Mouse (Mus musculus): Measurements from ENCODE around the gene Gpr150.
A peak's percentile ranks its signal among the peaks of the same experiment; 100 is the strongest.

Gpr150 gene

GRCm38 (mm10) chr13:76056896-76057266, at the start of gene Gpr150:
TSS of gene Gpr150 (minus strand) at chr13:76056996.
- no peak for DNase-seq (ENCODE audit: low read depth)

DNA sequence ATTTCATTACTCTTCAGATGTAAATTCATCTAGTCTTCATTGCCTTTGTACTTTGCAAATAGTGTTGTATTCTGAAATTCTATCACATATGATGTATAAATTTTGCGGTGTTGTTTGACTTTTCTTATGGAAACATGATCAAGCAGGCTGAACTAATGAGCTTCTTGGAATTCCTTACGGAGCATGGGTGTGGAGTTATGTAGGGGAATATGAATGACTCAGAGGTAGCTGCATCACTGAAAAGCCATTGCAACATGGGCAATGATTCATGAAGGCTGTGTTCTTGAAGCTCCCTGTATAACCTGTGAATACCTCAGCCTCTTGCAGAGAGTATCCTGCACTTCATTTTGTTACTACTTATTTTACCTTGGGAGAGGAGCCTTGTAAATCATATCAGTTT, 45.2 kb upstream of the Gpr150 start:
- no peak for DNase-seq (ENCODE audit: low read depth)

GRCm38 (mm10) chr13:76098493-76099303, 41.9 kb upstream of the Gpr150 start, which contains the start of the genes Arsk and Ttc37:
TSS of gene Arsk (minus strand) at chr13:76098660.
TSS of gene Ttc37 (plus strand) at chr13:76098734.
- DNase-seq (ENCODE audit: low read depth) = peak; percentile 97

DNA sequence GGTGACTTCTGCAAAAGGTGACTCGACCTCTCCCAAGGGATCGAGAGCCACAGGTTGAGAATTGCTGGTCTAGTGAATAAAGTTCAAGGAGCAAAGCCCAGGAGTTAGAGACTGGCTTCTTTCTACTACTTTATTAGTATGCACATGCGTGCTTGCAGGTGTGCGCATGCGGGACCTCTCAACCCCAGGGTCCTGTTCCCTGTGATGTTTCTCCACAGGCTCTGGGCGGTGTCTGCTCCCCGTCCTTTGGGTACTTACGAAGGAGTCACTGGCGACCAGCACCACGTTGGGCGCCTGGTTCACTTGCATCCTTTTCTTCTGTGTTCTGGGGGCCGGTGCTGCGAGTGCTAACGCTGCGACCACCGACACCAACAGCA, 41.3 kb upstream of the Gpr150 start:
- no peak for DNase-seq (ENCODE audit: low read depth)

- no peak for DNase-seq (ENCODE audit: low read depth)
Measured at GRCm38 (mm10) chr13:76074323-76074722, 17.5 kb upstream of the Gpr150 start.

DNA sequence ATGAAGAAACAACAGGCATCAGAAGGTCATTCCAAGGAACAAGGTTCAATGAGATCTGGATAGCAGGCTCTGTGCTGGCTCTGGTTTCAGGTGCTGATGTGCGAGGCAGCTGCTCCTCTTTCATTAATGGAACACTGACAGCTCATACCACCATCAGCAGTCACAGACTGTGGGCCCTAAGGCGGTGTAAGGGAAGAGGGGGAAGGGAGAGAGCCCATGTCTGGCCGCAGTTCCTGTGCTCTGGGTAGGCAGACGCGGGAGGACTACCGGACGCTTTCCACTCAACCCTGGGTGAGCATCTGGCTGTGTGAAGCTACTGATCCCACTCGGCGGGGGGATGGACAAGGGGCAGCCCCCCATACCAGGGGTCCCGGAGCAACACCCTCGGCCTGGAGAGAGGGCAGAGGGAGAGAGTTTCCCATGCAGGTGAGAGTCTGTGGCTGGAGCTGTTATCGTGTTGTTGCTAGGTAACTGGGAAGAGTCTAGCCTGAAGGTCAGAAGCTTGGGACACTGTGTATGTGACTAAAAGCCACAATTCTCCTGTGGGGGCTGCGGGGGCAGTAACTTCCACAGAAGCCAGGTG, 7.7 kb upstream of the Gpr150 start:
- DNase-seq (ENCODE audit: low read depth) = no peak

GRCm38 (mm10) chr13:76063548-76063947, 6.8 kb upstream of the Gpr150 start:
- DNase-seq (ENCODE audit: low read depth) = no peak

DNA sequence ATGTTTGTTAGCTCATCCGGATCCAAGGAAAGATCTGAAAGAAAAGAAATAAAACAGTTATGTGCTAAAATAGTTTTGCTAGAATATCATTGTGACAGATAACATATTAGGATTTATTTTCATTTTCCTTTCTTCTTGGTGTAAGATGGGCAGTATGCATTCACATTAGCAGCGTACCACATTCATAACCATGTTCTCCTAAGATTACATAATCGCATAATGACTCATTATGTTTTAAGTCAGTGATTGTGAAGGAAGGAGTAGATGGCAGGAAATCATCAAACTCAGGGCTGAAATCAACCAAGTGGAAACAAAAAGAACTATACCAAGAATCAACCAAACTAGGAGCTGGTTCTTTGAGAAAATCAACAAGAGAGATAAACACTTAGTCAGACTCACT, 5.8 kb upstream of the Gpr150 start:
- DNase-seq (ENCODE audit: low read depth) = no peak

- no peak for DNase-seq (ENCODE audit: low read depth)
Measured at GRCm38 (mm10) chr13:76062126-76062525, 5.3 kb upstream of the Gpr150 start.

DNA sequence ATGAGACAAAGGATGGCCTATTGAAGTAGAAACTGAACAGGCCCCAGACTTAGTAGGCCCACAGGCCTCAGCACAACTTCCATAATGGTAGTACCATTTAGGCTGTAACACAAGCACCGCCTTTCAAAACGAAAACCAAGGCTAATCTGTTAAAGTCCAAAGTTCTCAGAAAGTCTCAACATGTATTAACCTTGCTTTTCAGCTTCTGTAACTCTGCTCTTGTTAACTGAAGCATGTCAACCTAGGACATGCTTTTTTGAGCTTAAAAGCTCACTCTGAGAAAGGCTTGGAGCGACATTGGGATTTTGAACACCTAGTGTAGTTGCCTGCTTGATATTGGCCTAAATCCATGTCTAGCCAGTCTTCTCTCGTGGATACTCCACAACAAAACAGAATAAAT, 2.8 kb upstream of the Gpr150 start:
- DNase-seq (ENCODE audit: low read depth) = no peak

DNA sequence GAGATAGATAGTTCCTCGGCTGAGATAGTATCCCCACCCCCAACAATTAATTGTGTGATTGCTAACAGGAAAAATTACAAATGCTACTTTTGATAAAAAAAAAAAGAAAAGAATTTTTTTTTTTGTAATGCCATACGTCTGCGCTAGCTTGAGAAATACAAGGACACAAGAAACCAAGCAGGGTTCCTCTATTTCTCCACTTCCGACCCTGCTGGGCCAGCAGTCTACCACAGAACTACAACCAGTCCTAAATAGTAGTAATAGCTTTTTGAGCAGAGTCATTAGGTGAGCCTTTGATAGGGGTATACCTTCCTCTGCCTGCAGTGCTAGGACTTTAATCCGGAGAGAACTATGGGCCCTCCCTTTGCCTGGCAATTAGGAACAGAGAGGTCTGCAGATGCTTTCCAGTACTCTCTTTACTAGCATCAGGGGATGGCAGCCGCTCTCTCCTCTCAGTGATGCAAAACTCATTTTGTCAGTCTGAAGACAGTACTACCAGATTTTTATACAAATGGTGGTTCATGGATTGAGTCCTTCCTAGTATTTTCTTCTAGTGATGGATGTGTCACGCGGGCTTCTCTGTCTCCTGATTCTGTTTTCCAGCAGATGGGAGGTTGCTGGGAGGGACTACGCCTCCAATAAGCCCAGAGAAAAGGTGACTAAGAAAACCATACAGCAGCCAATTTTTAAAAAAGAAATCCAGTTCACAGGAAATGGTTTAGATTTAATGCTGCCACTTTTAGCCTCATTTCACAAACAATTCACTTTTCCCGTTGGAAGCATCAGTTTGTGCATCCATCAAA, 672 bp upstream of the Gpr150 start:
- no peak for DNase-seq (ENCODE audit: low read depth)

DNA sequence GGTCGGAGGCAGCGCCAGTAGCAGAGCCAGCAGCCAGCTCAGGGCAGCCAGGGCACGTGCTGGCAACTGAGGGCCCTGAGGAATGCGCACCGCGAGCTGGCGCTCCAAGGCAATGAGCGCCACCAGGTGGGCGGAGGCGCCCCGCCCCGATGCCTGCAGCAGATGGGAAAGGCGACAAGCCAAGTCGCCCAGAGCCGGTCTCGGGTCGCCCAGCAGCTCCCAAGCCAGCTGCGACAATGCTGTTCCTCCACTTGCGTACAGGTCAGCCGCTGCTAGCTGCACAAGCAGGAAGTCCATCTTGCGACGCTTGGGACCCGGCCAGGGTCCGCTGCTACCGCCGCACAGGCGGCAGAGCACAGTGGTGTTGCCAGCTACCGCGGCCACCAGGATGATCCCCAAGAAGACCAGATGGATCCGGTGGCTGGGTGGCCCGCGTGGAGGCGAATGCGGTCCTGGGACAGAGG, 503 bp downstream of the Gpr150 start:
- peak; percentile 45 for DNase-seq (ENCODE audit: low read depth)

DNA sequence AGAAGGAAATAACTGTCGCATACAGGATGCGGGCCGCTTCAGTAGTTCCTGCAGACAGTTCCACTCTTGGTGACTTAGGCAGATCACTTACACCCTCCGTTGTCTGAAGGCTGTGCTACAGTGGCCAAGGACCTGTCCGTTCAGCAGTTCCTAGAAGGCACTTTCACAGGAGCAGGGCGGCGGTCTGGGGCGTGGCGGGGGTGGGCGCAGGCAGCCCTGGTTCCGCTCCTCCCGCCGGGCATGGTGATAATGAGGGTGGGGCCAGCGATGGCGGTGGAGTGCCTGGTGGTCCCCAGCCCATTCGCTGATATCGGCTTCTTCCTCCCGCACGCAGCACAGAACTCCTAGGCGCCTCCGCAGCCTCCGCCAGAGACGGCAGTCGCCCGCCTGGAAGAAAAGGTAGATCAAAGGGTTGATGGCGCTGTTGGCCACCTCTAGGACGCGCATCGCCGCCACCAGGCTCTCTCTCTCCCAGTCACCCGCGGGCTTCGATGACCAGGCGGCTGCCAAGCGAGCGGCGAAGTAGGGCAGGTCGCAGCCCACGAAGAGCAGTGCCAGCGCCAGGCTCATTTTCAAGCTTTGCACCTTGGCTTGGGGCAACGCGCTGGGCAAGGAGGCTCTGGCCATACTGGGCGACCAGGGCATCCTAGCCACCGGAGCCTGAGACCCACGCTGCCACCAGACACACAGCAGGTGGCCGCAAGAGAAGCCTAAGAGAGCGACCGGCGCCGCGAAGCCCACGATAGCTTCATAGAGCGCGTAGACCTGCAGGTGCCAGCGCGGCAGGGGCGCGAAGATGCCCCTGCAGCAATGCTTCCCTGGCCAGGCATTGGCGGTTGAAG, 1.2 kb downstream of the Gpr150 start:
- peak; percentile 4 for DNase-seq (ENCODE audit: low read depth)

DNA sequence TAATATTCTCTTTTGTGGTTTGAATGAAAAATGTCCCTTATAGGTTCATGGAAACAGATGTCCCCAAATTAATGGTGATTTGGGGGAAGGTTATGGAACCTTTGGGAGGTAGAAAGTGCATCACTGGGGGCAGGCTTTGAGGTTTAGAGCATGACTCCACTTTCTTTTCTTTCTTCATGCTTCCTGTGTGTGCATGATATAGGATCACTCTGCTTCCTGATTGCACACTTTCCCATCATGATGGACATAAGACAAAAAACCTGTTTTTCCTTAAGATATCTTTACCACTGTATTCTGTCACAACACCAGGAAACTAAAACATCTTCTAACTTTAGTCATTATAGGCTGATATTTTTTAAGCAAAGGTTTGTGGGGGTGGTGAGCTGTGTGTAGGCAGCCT, 11.8 kb downstream of the Gpr150 start:
- no peak for DNase-seq (ENCODE audit: low read depth)

- DNase-seq (ENCODE audit: low read depth) = no peak
Measured at GRCm38 (mm10) chr13:76042455-76042854, 14.3 kb downstream of the Gpr150 start.

DNA sequence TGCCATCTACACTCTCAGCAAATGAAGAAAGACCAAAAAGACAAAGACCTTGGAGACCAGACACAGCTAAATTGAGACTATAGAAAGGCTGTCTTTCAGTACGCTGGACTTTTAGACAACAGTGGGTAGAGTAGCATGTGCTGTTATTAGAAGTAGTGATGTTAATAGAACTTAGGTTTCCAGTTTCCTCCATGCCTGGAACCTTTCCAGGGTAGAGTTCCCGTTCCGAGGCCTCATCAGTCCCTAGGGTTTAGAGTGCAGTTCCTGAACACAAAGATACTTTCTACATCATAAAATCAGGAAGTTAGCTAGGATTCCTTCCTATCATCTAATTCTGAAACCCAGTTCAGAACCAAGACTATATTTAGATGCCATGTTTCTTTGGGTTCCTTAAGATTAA, 32.2 kb downstream of the Gpr150 start:
- no peak for DNase-seq (ENCODE audit: low read depth)

DNA sequence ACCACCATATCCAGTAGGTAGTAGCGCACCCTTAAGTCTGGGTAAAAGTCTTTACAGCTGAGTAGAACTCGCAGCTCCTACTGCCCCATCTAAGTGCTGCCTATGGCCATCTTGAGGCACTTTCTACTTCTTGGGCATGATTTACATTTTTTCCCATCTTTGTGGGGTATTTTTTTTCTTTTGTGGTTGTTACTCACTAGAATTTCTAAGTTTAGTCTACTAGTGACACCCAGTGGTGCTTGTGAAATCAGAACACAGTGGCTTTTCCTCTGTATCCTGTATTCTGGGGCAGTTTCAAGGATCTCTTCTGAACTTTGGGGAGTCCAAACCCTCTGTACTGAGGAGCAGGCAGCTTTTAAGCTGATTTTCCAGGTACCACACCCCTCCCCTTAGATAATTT, 35.0 kb downstream of the Gpr150 start:
- peak; percentile 14 for DNase-seq (ENCODE audit: low read depth)

GRCm38 (mm10) chr13:76018844-76019400, 37.9 kb downstream of the Gpr150 start:
- no peak for DNase-seq (ENCODE audit: low read depth)

DNA sequence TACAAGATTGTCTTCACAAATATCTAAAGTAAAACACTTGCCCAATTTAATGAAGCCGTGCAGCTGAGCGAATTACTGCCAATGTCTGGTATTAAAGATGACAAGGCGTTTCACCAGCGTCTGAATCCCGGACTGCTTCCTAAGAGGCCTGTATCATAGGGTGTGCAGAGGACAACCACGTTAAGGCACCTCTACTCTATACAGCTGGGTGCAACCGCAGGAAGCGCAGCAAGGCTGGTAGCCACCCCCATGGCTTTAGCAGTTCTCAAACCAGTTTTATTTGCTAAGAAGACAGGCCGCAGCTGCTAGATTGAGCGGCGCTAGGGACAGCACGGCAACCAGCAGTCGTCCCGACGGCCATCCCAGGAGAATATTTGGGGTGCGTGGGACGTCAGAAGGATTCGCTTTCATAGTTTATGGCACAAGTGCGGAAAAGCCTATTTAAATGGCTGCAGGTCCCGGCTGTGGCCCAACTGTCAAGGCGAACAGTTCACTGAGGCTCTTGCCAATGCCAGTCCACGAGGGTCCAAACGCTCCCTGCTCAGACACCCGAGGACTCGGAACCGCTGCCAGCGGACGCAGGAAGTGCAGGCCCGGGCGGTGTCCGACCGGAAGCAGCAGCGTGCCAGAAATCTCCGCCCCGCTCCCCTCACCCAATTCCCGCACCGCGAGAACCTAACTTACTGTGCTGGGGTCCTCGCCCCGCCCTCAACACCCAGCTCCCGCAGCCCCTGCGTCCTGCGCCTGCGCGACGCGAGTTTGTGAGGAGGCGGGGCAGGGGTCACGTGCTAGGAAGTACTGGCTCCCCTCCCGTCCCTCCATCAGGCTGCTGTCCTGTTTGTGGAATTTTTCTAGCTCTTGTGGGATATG, 38.6 kb downstream of the Gpr150 start, which contains the start of gene Rfesd:
Gene Rfesd, minus strand, starts transcription at position 746 of the 870 bp plus-strand sequence.
- peak; percentile 98 for DNase-seq (ENCODE audit: low read depth)

- no peak for DNase-seq (ENCODE audit: low read depth)
Measured at GRCm38 (mm10) chr13:76017465-76017864, 39.3 kb downstream of the Gpr150 start.

All from naive thymus-derived CD4-positive, alpha-beta T cell, adult 2 months (primary cell).